Mouse (Mus musculus): ENCODE data around the gene Gm1113. TPM values are rescaled to one million over a fixed set of nuclear protein-coding genes. Genes with fewer than 3 reads are reported as not detected.

Gm1113 gene
- polyA plus RNA-seq, 1 experiment from 2014 or later, result not detected

Other genes starting within 250 kb of the Gm1113 start
- gene Cdon, start 97.1 kb downstream of the Gm1113 start, polyA plus RNA-seq (2015; fragmentation: Nextera tagmentation; extraction: Ambion mirVana), result 5.0 and 7.9 TPM in 2 replicates
- 23.5 and 24.1 TPM in 2 replicates for gene Ddx25, start 40.3 kb upstream of the Gm1113 start, polyA plus RNA-seq (2015; fragmentation: Nextera tagmentation; extraction: Ambion mirVana)
- 15.1 and 18.1 TPM in 2 replicates for gene Pus3, start 40.3 kb upstream of the Gm1113 start, polyA plus RNA-seq (2015; fragmentation: Nextera tagmentation; extraction: Ambion mirVana)
- gene Pate2, start 52.0 kb upstream of the Gm1113 start, polyA plus RNA-seq (2015; fragmentation: Nextera tagmentation; extraction: Ambion mirVana), result 1.5 and 2.2 TPM in 2 replicates
- gene Hyls1, start 52.1 kb upstream of the Gm1113 start, polyA plus RNA-seq (2015; fragmentation: Nextera tagmentation; extraction: Ambion mirVana), result 19.7 and 21.3 TPM in 2 replicates
- not detected in 2 replicates for gene Pate4, start 93.7 kb upstream of the Gm1113 start, polyA plus RNA-seq (2015; fragmentation: Nextera tagmentation; extraction: Ambion mirVana)
- gene Pate3, start 129.9 kb upstream of the Gm1113 start, polyA plus RNA-seq (2015; fragmentation: Nextera tagmentation; extraction: Ambion mirVana), result not detected in 2 replicates
- 0.12 TPM in 1 of 2 replicates, not detected in the other for gene Pate1, start 169.1 kb upstream of the Gm1113 start, polyA plus RNA-seq (2015; fragmentation: Nextera tagmentation; extraction: Ambion mirVana)
- not detected in 2 replicates for gene Gm17677, start 222.8 kb upstream of the Gm1113 start, polyA plus RNA-seq (2015; fragmentation: Nextera tagmentation; extraction: Ambion mirVana)

Data from hindbrain, embryonic 13.5 days (tissue).